Mouse (Mus musculus): ENCODE measurements around the gene Numbl.
"Not testable (repeated sequence)": the region's sequence is repeated elsewhere in the genome, so short reads cannot be mapped to it uniquely, and the experiment has no call there.

The Numbl gene

GRCm38 (mm10) chr7:27258205-27258899 is at the start of gene Numbl:
Gene Numbl (plus strand): TSS chr7:27258433.
- peak; percentile 90 for DNase-seq (ENCODE audit: low spot score)

GRCm38 (mm10) chr7:27212626-27213025 is 45.6 kb upstream of the Numbl start:
- DNase-seq (ENCODE audit: low spot score), result no peak

- DNase-seq (ENCODE audit: low spot score), result no peak
These were observed 39.6 kb upstream of the Numbl start for GRCm38 (mm10) chr7:27218586-27218985.

GRCm38 (mm10) chr7:27219937-27220336 is 38.3 kb upstream of the Numbl start:
- DNase-seq (ENCODE audit: low spot score), result no peak

- no peak for DNase-seq (ENCODE audit: low spot score)
These were observed 36.3 kb upstream of the Numbl start for GRCm38 (mm10) chr7:27221939-27222338.

- no peak for DNase-seq (ENCODE audit: low spot score)
These were observed 35.7 kb upstream of the Numbl start for GRCm38 (mm10) chr7:27222538-27222937.

- DNase-seq (ENCODE audit: low spot score), result peak; percentile 30
These were observed 33.2 kb upstream of the Numbl start for GRCm38 (mm10) chr7:27224877-27225575.

GRCm38 (mm10) chr7:27227276-27227675 is 31.0 kb upstream of the Numbl start:
- no peak for DNase-seq (ENCODE audit: low spot score)

- no peak for DNase-seq (ENCODE audit: low spot score)
These were observed 30.6 kb upstream of the Numbl start for GRCm38 (mm10) chr7:27227676-27228075.

GRCm38 (mm10) chr7:27228281-27228821 is 29.9 kb upstream of the Numbl start, which contains the start of gene Itpkc:
Gene Itpkc (minus strand): TSS chr7:27228661.
- DNase-seq (ENCODE audit: low spot score), result peak; percentile 88

GRCm38 (mm10) chr7:27228865-27229264 is 29.4 kb upstream of the Numbl start:
- DNase-seq (ENCODE audit: low spot score), result no peak

- no peak for DNase-seq (ENCODE audit: low spot score)
These were observed 27.5 kb upstream of the Numbl start for GRCm38 (mm10) chr7:27230781-27231180.

GRCm38 (mm10) chr7:27231693-27232331 is 26.4 kb upstream of the Numbl start:
- peak; percentile 57 for DNase-seq (ENCODE audit: low spot score)

- DNase-seq (ENCODE audit: low spot score), result peak; percentile 85
These were observed 25.4 kb upstream of the Numbl start, which contains the start of gene Coq8b for GRCm38 (mm10) chr7:27232781-27233281. Gene Coq8b (plus strand): TSS chr7:27233023.

GRCm38 (mm10) chr7:27233300-27233699 is 24.9 kb upstream of the Numbl start:
- DNase-seq (ENCODE audit: low spot score), result no peak

- DNase-seq (ENCODE audit: low spot score), result no peak
These were observed 22.5 kb upstream of the Numbl start for GRCm38 (mm10) chr7:27235726-27236125.

GRCm38 (mm10) chr7:27237527-27237926 is 20.7 kb upstream of the Numbl start:
- DNase-seq (ENCODE audit: low spot score), result no peak

- no peak for DNase-seq (ENCODE audit: low spot score)
These were observed 19.7 kb upstream of the Numbl start for GRCm38 (mm10) chr7:27238568-27238967.

GRCm38 (mm10) chr7:27243211-27243610 is 15.0 kb upstream of the Numbl start:
- no peak for DNase-seq (ENCODE audit: low spot score)

- not testable (repeated sequence) for DNase-seq (ENCODE audit: low spot score)
These were observed 14.1 kb upstream of the Numbl start for GRCm38 (mm10) chr7:27244088-27244487.

GRCm38 (mm10) chr7:27249146-27249545 is 9.1 kb upstream of the Numbl start:
- DNase-seq (ENCODE audit: low spot score), result no peak

GRCm38 (mm10) chr7:27249928-27250327 is 8.3 kb upstream of the Numbl start:
- no peak for DNase-seq (ENCODE audit: low spot score)
